Mouse (Mus musculus) myocyte (in vitro differentiated cells): Measurements from ENCODE around the gene Cxcl3.

ENCODE experiments used
- CEBPB ChIP-seq: IDR thresholded peaks from 2 replicates; pipeline ENCODE4 v1.6.1; 2011; ENCODE audit warnings: mild to moderate bottlenecking, moderate library complexity; ENCODE audit not compliant: poor library complexity, insufficient read depth, severe bottlenecking
- MAX ChIP-seq: IDR thresholded peaks from one replicate; pipeline ENCODE4 v1.6.1; 2011; ENCODE audit warnings: low read depth, mild to moderate bottlenecking, control low read depth
- MYOD1 ChIP-seq, 3 experiments: IDR thresholded peaks; one replicate each; pipeline ENCODE4 v1.6.1; 2011; ENCODE audit warnings: control low read depth in 2 of 3, low read depth in 2 of 3, mild to moderate bottlenecking in 2 of 3, moderate library complexity in 1 of 3; ENCODE audit not compliant: insufficient read length in 2 of 3, control insufficient read depth in 1 of 3
- MYOG ChIP-seq, 3 experiments: IDR thresholded peaks; one replicate each; pipeline ENCODE4 v1.6.1; 2011; ENCODE audit warnings: control low read depth in 2 of 3, low read depth in 2 of 3, mild to moderate bottlenecking in 2 of 3; ENCODE audit not compliant: insufficient read length in 2 of 3, control insufficient read depth in 1 of 3, insufficient read depth in 1 of 3
- POLR2A ChIP-seq: IDR thresholded peaks from one replicate; pipeline ENCODE4 v1.6.1; 2011; ENCODE audit warnings: low read depth, mild to moderate bottlenecking, control low read depth, moderate library complexity; ENCODE audit not compliant: insufficient read length
- POLR2AphosphoS2 ChIP-seq: IDR thresholded peaks from one replicate; pipeline ENCODE4 v1.6.1; 2011; ENCODE audit warnings: low read depth, control low read depth; ENCODE audit not compliant: insufficient read length
- TCF12 ChIP-seq: IDR thresholded peaks from one replicate; pipeline ENCODE4 v1.6.1; 2011; ENCODE audit warnings: mild to moderate bottlenecking, control low read depth; ENCODE audit not compliant: poor library complexity, insufficient read depth, severe bottlenecking
- TCF3 ChIP-seq: IDR thresholded peaks from one replicate; pipeline ENCODE4 v1.6.1; 2011; ENCODE audit warnings: low read depth, control low read depth; ENCODE audit not compliant: insufficient read length
- USF1 ChIP-seq: IDR thresholded peaks from one replicate; pipeline ENCODE4 v1.6.1; 2011; ENCODE audit warnings: low read depth, mild to moderate bottlenecking, control low read depth, moderate library complexity

- TF ChIP-seq USF1 (no peak), MAX (no peak), POLR2A (no peak), MYOG (IDR thresholded peaks at IDR 0.05; ENCODE audit: control insufficient read depth in 1 of 3, insufficient read depth in 1 of 3, insufficient read length in 2 of 3, low read depth in 2 of 3) (no peak), CEBPB (no peak), POLR2AphosphoS2 (no peak), MYOD1 (IDR thresholded peaks at IDR 0.05; ENCODE audit: control insufficient read depth in 1 of 3, insufficient read length in 2 of 3, low read depth in 2 of 3) (no peak), TCF3 (no peak), TCF12 (no peak)
Measured at GRCm38 (mm10) chr5:90742029-90742428, 43.9 kb upstream of the Cxcl3 start.
